Mouse (Mus musculus): ENCODE data around the gene U2af1. TPM values are rescaled to one million over a fixed set of nuclear protein-coding genes. Genes with fewer than 3 reads are reported as not detected.
A peak's percentile ranks its signal among the peaks of the same experiment; 100 is the strongest.

The U2af1 gene
- total RNA-seq, 2 experiments from 2014 or later = 111 TPM

DNA sequence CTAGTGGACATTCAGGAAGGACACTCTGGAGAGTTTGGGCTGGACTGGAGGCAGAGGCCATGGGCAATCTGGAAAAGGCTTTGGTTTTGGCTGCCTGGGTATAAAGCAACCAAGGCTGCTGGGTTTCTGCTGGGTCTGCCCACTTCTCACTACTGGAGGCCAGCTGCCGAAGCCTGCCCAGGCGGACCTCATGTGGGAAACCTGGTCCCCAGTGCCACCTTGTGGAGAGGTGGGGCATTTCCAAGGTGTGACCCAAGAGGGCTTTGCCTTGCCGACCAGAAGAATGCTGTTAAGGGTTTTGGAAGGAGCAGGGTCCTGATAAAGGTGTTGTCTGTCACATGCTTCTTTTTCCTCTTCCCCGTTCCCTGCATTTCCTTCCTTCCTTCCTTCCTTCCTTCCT, 6.1 kb upstream of the U2af1 start:
- intact Hi-C loops (cut with DNase I) = loop anchor here (2.0 kb wide), 4 partner anchors 96 to 332 kb away; no protein-coding TSS in a partner anchor
- peak; percentile 86 to 89 for DNase-seq

DNA sequence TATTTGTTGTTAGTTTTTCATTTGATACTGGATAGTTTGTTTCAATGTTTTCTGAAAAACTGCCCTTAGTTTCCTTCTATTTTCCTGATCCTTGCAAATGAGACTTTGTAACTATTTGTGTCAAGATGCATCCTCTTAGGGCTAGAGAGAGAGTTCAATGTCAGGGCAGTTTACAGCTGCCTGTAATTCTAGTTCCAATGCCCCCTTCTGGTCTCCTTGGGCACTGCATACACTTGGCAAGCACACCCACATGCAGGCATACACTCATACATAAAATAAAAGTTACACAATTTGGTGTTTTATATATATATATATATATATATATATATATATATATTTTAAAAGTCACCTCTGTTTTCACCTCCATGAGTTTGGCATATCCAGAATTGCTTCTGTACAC, 4.2 kb upstream of the U2af1 start:
- intact Hi-C loops (cut with DNase I) = no loop called here

DNA sequence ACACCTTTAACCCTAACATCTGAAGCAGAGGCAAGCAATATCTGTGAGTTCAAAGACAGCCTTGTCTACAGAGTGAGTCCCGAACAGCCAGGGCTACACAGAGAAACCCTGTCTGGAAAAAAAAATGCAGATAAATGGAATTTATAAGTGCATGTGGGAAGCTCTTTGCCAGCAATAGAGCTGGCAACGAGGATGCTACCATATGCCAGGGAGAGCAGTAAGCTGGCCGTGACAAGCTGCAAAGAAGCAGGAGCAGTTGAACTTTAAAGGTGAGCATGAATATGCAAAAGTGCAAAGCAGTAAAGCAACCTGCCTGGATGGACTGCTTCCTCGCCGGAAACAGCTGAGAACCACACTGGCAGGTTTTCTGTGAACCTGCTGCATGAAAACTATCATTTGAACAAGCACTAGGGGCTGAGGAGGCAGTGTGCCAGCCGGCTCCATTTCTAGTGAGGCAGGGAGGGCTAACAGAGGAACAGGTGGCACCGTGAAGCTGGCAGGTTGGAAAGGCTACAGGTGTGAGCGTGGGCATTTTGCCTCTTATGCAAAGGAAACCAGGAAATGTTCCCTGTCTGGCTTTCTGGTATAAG, 2.1 kb upstream of the U2af1 start:
- intact Hi-C loops (cut with DNase I) = no loop called here
- DNase-seq = no peak

More for the DNA sequence above, 4.2 kb upstream of the U2af1 start:
- peak in 1 of 2 experiments; percentile 33 for DNase-seq

DNA sequence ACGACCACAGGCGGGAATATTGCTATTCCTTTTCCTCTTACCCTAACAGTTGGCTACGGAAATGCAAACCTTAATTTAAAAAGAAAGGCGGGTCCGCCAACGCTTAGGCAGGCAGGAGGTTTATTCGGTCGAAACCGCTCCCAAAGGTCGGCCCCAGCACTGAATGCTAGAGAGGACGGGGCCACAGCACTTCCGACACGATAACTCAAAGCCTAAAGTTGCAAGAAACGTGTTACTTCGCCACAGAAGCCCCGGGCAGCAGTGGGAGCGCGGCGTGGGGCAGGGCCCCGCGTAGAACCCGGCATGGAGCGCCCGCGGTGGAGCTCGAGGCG, 590 bp downstream of the U2af1 start:
- intact Hi-C loops (cut with DNase I) = loop anchor here (5.0 kb wide), 1 partner anchor 146 kb away; no protein-coding TSS in a partner anchor
- DNase-seq = no peak

DNA sequence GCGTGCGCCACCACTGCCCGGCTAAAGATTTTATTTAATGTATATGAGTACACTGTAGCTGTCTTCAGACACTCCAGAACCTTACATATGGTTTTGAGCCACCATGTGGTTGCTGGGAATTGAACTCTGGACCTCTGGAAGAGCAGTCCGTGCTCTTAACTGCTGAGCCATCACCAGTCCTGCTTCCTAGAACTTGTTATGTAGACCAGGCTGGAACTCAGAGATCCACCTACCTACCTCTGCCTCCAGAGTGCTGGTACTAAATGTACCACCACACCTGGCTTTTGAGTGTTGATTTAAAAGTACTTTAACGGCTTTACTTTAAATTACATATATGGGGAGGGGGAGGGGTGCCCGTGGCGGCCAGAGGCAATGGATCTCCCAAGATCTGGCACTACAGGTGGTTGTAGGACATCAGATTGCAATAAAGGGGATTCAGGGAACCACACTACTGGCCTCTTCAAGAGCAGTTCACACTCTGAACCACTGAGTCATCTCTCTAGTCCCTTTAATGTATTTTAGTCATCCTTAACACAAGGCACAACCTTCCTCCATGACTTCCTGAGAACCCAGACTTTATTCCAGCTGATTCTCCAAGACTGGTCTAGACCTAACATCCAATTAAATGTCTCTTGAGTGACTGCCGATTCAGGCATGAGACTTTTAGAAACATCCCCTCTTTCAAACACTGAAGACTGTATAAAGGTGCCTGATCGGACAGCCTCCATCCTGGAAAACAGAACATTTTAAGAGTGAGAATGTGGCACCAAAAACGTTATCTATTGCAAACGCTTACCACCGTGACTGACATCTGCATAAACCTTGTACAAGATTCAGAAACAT, 1.3 kb downstream of the U2af1 start:
- intact Hi-C loops (cut with DNase I) = loop anchor here (5.0 kb wide), 1 partner anchor 145 kb away; no protein-coding TSS in a partner anchor
- DNase-seq = no peak

DNA sequence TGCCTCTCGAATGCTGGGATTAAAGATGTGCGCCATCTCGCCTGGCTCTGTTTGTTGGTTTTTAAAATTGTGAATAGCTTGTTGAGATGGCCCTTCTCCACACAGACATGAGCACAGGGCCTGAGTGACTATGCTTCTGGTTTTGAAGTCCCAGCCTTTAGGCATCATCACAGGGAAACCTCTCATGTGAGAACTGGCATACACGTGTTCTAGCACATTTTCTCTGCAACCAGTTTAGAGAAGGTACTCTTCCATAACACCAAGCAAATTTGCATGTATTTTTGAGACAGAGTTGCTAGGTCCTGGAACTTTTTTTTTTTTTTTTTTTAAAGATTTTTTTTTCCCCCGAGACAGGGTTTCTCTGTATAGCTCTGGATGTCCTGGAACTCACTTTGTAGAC, 2.0 kb downstream of the U2af1 start:
- intact Hi-C loops (cut with DNase I) = loop anchor here (5.0 kb wide), 1 partner anchor 144 kb away; no protein-coding TSS in a partner anchor
- DNase-seq = no peak

DNA sequence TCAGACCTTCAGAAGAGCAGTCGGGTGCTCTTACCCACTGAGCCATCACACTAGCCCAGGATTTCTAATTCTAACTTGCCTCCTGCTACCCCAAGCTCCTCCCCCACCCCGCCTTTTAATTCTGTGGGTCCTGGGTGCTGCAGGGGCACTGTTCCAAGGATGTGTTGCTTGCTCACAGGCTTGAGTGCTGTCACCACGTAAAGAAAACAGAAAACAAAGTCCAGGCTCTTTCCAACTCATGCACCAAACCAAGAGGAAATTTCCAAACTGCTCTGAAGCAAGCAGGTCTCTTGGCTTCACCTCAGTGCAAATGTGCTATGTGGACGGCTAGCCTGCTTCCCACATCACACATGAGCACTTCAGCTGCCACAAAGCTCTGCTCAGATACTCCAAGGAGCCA, 3.3 kb downstream of the U2af1 start:
- intact Hi-C loops (cut with DNase I) = loop anchor here (5.0 kb wide), 1 partner anchor 143 kb away; no protein-coding TSS in a partner anchor

DNA sequence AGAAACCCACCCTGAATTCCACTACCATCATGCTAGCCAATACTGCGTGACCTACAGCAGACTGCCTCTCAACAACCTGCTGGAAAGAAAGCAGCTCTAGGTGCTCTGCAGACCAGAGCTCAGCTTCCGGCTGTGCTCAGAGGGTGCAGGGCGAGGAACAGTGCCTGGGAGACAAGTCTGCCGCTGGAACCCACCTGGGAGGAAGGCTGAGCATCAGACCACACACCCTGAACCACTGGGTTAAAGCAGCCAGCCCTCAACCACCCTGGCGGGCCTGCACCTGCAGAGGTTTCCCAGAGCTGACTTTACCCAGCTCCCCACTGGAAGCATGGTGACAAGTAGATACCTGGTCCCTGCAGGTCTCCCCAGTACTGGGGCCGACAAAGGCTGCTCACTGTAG, 5.4 kb downstream of the U2af1 start:
- intact Hi-C loops (cut with DNase I) = no loop called here
- no peak for DNase-seq

More for the DNA sequence above, 3.3 kb downstream of the U2af1 start:
- DNase-seq = no peak

DNA sequence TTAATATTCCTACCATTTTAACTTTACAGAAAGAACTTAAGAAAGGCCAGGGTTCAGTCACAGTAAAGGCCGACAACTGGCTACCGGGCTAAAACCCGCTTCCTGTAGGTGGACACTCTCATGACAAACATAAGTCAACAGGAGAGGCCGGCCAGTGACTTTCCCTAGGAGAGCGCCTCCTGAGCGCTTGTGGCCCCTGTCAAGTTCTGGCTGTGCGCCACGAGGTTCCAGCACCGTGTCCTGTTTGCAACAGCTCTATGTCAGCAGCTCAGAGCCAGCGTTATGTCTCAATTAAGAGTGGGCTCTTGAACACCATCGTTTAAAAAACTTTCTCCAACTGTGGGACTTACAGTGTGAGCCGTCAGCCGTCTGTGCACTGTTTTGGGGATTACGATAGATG, 6.5 kb downstream of the U2af1 start:
- peak; percentile 19 to 30 for DNase-seq

DNA sequence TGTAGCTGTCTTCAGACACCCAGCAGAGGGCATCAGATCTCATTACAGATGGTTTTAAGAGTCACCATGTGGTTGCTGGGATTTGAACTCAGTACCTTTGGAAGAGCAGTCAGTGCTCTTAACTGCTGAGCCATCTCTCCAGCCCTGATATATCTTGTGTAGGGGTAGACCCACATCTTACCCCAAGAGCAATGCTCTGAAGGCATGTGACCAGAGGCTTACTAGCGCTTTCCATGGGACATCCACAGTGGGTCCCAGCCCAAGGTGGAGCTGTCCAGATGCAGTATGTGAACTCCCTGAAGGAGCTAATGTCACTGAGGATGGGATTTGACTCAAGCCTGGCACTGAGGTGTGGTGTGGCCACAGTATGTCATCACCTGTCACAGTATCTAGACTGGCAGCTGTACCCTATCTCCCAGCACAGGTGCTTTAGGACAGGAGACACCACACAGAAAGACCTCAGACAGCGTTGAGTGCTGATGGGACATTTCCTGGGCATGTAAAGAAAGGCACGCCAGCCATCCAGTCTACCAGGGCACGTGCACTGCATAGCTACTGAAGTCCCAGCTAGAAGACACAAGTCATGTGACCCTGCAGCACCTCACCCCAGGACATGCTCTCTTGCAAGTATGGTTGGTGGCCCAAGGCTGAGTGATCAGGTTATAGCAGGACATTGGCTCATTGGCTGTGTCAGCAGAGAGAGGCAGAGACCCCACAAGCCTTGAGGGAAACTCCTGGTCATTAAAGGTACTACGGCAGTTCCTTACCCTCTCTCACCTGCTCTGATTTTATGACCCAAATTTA, 12.3 kb downstream of the U2af1 start:
- intact Hi-C loops (cut with DNase I) = no loop called here
- DNase-seq = no peak

More for the DNA sequence above, 6.5 kb downstream of the U2af1 start:
- intact Hi-C loops (cut with DNase I) = no loop called here

DNA sequence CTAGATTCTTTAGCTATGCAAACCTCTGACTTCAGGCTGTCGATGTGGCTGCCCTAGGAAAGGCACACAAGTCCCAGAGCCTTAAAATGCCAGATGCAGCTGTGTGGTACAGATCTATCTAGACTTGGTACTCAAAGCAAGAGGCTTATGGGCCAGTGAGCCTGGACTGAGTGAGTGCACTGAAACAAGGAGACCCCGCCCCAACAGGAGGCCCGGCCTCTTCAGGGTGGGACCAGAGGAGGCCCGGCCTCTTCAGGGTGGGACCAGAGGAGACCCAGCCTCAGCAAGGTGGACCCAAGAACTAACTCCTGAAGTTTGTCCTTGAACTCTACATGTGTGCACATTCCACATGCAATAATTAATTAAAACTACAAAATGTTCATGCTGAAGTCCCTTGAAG, 15.8 kb downstream of the U2af1 start:
- intact Hi-C loops (cut with DNase I) = no loop called here
- no peak for DNase-seq

DNA sequence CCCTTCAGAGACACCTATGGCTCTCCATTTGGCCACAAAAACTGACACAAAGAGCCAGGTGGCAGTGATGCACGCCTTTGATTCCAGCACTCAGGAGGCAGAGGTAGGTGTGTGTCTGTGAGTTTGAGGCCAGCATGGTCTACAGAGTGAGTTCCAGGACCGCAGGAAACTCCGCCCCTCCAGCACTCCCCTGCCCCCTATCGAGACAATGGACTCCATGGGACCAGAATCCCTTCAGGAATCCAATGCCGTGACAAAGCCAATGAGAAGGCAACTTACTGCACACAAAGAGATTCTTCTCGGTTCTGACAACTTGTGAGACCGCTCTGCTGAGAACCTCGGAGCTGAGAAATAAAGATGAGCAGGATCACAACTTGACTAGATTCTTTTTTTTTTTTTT, 16.4 kb downstream of the U2af1 start:
- intact Hi-C loops (cut with DNase I) = no loop called here
- DNase-seq = no peak

DNA sequence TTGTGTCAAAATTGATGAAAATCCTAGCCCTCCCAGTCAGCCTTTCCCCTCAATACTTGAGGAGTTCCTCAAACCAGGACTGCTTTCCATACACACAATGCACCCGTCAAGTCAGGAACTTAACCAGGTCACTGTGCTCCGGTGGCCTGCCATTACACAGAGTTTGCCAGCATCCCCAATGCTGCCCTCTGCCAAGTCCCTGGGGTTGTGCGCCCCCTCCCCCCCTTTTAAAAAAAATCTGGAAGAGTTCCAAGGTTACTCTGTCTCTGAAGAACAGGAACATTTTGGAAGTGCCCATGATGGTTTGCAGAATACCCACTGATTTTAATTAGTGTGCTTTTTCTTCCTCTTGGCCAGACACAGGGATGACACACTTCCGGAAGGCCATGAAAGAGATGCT, 19.0 kb downstream of the U2af1 start:
- DNase-seq = no peak
- intact Hi-C loops (cut with DNase I) = no loop called here

DNA sequence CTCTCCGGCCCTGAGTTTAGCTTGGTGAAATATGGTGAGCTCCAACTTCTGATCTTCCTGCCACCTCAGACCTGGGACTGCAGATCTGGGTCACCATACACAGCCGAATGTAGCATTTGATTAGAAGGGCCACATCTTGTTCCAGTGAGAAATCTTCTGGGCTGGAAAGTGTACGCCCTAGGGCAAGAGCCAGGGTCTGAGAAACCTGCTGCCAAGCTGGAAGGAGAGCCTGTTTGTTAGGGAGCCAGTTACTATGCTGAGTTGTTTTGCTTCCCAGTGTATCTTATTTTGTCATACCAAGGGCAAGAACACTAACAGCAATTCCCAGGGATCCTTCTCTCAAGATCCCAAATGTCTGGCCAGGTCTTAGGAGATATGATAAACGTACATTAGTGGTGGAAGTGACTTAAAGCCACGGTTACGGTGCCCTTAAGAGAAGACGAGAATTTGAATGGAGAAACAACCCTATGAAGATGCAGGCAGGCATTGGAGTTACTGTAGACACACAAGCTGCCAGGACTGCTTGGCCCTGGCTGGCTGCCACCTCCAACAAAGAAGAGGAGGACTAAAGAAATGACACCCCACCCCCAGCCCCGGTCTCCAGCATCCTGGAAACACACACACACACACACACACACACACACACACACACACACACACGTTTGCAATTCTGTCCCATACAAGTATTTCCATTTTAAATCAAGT, 20.7 kb downstream of the U2af1 start:
- DNase-seq = peak; percentile 49 to 52
- intact Hi-C loops (cut with DNase I) = no loop called here

DNA sequence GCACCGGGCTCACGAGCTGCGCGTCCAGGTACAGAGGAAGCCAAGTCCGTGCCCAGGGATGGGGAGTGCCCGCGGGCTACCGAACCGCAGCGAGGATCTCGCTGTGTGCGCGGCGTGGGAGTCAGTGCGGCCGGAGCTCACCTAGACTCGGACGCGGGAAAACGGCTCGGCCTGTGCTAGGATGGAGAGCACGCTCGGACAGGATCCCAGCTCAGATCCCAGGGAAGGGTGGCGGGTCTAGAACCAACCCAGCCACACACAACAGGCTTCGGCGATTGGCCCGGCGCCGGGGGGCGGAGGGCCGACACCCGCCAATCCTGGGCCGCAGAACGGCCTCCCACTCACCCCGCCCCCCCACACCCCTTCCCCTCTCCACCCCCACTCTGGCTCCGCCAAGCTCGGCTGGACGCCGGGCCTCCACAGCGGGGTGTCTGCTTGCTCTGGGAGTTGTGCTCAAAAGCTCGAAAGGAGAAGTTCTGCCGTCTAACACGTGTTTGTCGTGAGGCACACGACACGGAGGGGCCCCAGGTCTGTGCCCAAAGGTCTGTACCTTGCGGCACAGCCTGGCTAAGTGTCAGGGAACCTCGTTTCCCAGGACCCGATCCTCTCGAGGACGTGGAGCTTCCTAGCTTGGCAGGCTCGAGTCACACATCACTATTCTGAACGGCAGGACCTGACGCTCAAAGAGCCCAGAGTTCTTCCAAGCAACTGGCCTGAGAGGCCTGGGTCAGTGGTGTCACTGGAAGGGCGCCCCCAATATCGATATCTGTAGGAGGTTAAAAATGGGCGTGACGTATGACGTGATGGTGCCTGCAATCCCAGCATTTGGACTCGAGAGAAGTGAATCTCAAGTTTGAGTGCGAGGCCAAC, 21.5 kb downstream of the U2af1 start, which contains the start of gene Cbs:
Gene Cbs (minus strand): TSS at position 297 of the 870 bp plus-strand sequence.
- peak; percentile 82 to 84 for DNase-seq

DNA sequence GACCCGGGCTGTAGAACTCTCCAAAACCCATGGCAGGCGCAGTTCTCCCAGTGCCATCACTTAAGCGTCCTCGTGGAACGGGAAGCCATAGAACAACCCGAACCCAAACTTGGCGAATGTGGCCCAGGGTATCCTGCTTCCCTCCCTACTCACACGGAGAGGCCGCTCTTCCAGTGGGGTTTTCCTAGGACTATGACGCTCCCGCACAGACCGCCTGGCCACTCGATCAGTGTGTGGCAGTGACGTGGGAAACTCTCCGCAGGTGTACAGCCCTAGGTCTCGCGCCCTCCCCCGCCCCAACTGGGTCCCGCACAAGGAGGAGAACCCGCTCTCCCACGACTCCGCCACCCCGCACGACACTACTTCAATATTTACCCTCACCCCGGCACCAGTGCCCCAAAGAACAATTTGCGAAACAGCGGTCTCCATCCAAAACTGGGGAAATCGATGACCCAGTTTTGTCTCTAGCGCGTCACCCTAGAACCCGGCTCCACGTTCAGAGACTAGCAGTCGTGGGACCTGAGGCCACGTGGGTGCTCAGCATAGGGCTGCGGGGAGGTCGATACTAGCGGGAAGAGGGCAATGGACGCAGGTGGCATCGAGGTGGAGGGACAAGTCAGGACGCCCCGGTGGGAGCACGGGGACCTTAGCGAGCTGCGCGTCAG, 22.3 kb downstream of the U2af1 start:
- DNase-seq = no peak
- intact Hi-C loops (cut with DNase I) = no loop called here

More for the DNA sequence above, 21.5 kb downstream of the U2af1 start, which contains the start of gene Cbs:
- intact Hi-C loops (cut with DNase I) = no loop called here

DNA sequence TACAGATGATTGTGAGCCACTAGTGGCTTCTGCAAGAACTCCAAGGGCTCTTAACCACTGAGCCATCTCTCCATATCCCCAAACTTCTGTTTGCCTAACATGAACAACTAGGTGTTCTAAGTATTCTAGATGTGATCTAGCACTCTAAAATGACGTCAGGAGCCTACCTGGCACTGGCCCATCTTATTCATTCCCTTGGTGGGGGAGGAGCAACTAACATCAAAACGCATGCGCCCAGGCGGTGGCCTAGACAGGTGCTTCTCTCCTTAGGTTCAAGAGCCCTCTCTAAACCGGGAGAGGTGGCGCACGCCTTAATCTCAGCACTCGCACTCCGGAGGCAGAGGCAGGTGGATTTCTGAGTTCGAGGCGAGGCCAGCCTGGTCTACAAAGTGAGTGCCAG, 22.9 kb downstream of the U2af1 start:
- intact Hi-C loops (cut with DNase I) = no loop called here
- DNase-seq = no peak

DNA sequence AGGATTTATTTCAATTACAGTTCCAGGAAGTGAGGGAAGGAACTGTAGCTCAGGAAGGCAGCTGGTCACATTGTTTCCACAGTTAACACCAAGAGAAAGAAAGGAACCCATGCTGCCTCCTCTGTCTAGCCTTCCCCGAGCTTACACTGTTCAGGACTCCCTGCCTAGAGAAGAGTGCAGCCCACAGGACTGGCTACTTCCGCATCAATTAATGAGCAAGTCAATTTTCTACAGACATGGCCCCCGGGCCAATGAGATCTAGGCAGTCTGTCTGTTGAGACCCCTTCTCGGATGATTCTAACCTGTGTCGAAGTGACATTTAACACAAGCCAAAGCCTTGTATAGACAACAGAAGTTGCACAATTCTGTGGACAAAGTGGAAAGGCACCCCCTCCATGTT, 23.8 kb downstream of the U2af1 start:
- no peak for DNase-seq
- intact Hi-C loops (cut with DNase I) = no loop called here

DNA sequence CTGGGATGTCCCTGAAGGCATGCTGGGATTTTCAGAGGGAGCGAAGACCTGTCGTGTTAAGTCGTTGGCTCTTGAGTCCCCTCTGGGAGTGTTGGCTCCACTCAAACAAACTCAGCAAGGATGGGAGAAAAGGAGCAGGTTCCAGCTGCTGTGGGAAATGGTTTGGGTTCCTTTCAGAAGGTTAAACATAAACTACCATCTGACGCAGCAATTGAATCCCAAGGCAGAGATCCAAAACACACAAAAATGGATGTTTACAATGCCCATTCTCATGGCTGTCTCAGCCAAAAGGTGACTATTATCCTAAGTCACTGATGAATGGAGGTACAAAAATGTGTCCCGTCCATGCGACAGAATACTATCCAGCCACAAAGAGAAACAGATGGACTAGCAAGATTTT, 25.7 kb downstream of the U2af1 start:
- no peak for DNase-seq
- intact Hi-C loops (cut with DNase I) = no loop called here
